Mouse (Mus musculus): Measurements from ENCODE around the gene Pithd1.

Pithd1 gene

DNA sequence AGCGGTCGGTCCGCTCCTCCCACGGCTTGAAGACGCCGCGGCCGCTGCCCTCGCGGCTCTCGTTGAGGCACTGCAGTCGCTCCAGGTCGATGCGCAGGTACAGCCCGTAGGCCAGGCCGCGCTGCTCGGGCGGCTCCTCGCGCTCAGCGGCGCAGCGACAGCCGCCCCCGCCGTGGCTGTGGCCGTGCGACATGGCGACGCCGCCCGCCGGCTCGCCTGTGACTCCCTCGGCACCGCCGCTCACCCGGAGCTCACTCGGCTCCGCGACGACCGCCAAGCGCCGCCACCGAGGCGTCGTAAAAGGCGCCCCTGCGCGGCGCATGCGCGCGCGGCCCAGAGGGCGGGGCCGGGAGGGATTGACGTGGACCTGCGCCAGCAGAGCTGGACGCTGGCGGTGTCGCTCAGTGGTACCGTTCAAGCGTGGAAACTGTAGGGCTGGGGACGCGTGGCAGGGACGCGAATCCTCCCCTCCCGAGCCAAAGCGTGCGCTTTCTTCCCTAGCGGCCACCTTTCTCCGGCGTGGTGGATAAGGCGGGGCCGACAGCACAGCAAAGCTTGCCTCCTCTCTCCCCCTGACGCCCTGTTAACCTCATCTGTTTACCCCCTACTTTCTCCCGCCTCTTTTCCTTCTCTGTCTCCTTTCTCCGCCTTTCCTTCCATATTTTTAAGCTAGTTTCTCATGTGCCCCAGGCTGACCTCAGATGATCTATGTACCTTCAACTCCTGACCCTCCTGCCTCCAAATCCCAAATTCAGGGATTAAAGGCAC, at the start of gene Pithd1:
TSS of gene Pithd1 (minus strand) at position 322 of the 768 bp plus-strand sequence.
- Histone ChIP-seq H3K27me3 (ENCODE audit: control insufficient read depth, insufficient read depth, low read length, poor library complexity, severe bottlenecking) (no peaks in the 10 kb centered on the region), H3K36me3 (ENCODE audit: control insufficient read depth, insufficient read depth, low read length, poor library complexity, severe bottlenecking) (peaks cover 7% of the 10 kb centered on the region; the same call in 1 of the 2 replicates)
- DNase-seq (ENCODE audit: low read depth, low spot score), result peak; percentile 97

DNA sequence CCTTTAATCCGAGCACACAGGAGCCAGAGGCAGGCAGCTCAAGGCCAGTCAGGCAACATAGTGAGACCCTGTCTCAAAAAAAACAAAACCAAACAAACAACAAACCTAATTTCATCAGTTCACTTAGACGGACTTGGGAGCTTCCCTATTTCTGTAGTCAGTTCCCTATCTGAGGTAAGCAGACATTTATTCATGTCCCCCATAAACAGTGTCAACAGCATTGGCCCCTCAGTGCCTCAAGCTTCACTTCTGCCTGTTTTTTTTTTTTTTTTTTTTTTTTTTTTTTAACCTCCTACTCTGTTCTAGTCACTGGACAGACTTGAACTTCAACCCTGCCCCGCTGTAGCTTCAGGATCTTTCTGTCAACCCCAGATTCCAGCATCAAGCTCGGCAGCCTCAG, 48.0 kb upstream of the Pithd1 start:
- no peak for DNase-seq (ENCODE audit: low read depth, low spot score)
- H3K27me3 ChIP-seq (ENCODE audit: control insufficient read depth, insufficient read depth, low read length, poor library complexity, severe bottlenecking), result no peaks in the 10 kb centered on the region
- no peaks in the 10 kb centered on the region for H3K36me3 ChIP-seq (ENCODE audit: control insufficient read depth, insufficient read depth, low read length, poor library complexity, severe bottlenecking)

DNA sequence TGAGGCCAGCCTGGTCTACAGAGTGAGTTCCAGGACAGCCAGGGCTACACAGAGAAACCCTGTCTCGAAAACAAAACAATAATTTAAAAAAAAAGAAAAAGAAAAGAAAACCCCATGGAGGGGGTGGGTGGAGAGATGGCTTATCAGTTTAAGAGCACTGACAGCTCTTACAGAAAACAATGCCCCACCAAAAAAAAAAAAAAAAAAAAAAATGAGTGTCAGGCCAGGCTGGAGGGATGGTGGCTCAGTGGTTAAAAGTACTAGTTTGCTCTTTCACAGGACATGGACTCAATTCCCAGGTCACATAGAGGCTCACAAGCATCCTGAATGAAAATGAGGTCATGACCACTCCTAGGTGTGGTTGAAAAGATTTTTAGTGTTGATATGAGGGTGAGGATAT, 46.2 kb upstream of the Pithd1 start:
- DNase-seq (ENCODE audit: low read depth, low spot score), result no peak
- H3K36me3 ChIP-seq (ENCODE audit: control insufficient read depth, insufficient read depth, low read length, poor library complexity, severe bottlenecking), result no peaks in the 10 kb centered on the region
- no peaks in the 10 kb centered on the region for H3K27me3 ChIP-seq (ENCODE audit: control insufficient read depth, insufficient read depth, low read length, poor library complexity, severe bottlenecking)

DNA sequence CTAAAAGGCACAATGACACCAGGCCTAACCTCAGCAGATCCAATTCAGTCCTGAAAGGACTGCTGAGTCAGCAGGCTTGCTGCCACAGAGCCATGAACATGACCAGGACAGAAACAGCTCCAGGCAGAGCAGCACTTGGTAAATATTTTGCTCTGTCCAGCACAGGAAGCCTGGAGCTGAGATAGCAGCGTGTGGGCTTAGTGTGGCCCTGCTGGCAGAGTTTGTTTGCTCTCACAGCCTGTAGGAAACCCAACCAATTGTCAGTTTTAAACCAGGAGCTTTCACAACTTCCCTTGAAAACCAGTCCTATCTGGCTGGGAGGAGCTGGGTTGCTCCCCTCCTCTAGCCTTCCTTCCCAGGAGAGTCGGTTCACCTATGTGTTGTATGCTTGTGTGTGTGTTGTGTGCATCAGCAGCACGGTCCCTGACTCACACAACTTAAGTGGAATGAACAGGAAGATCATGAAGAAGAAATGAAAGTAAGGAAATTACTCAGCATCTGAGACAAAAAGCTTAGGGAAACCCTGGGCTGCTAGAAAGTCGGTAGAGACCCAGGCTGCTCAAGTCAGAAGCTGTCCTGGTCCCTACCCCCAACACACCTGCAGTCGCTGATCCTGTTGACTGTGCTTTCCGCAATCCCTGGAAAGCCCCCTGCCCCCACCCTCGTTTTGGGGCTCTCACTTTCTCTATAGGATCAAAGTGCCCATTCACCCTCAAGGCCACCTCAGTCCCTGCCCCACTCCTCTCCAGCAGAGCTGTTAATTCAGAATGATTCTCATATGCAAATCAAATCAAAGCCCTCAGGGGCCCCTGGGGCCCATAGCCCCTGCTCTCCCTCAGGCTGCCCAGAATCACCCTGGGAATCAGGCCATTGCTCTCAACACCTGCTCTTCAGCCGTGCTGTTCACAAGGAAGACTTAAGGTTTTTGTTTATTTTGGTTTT, 44.2 kb upstream of the Pithd1 start:
- Histone ChIP-seq H3K27me3 (ENCODE audit: control insufficient read depth, insufficient read depth, low read length, poor library complexity, severe bottlenecking) (no peaks in the 10 kb centered on the region), H3K36me3 (ENCODE audit: control insufficient read depth, insufficient read depth, low read length, poor library complexity, severe bottlenecking) (no peaks in the 10 kb centered on the region)
- DNase-seq (ENCODE audit: low read depth, low spot score), result peak; percentile 35

- Histone ChIP-seq H3K36me3 (ENCODE audit: control insufficient read depth, insufficient read depth, low read length, poor library complexity, severe bottlenecking) (no peaks in the 10 kb centered on the region), H3K27me3 (ENCODE audit: control insufficient read depth, insufficient read depth, low read length, poor library complexity, severe bottlenecking) (no peaks in the 10 kb centered on the region)
- DNase-seq (ENCODE audit: low read depth, low spot score), result no peak
Measured at GRCm38 (mm10) chr4:136028689-136029088, 41.6 kb upstream of the Pithd1 start.

DNA sequence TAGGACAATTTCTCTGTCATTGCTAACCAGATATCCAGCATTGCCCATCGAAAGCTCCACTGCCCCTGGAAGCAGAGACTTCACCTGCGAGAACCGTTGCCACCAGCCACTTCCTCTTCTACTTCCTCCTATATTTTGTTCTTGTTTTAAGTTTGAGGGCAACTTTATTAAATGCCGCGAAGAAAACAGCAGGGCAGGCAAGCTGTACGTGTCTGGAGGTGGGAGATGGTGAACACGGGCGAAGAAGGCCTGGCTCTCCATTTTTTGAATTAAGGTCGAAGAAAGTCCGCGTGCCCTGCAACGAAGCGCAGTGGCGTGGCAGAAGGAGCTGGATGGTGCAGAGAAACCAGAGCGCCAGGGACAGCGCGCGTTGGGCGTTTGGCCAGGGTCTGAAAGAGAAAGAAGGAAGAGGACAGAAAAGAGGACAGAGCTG, 41.1 kb upstream of the Pithd1 start:
- H3K36me3 ChIP-seq (ENCODE audit: control insufficient read depth, insufficient read depth, low read length, poor library complexity, severe bottlenecking), result no peaks in the 10 kb centered on the region
- DNase-seq (ENCODE audit: low read depth, low spot score), result peak; percentile 66

GRCm38 (mm10) chr4:136027416-136028131, 40.5 kb upstream of the Pithd1 start:
- peak; percentile 72 for DNase-seq (ENCODE audit: low read depth, low spot score)
- Histone ChIP-seq H3K27me3 (ENCODE audit: control insufficient read depth, insufficient read depth, low read length, poor library complexity, severe bottlenecking) (no peaks in the 10 kb centered on the region), H3K36me3 (ENCODE audit: control insufficient read depth, insufficient read depth, low read length, poor library complexity, severe bottlenecking) (no peaks in the 10 kb centered on the region)

More for the DNA sequence above, 41.1 kb upstream of the Pithd1 start:
- no peaks in the 10 kb centered on the region for H3K27me3 ChIP-seq (ENCODE audit: control insufficient read depth, insufficient read depth, low read length, poor library complexity, severe bottlenecking)

- Histone ChIP-seq H3K36me3 (ENCODE audit: control insufficient read depth, insufficient read depth, low read length, poor library complexity, severe bottlenecking) (no peaks in the 10 kb centered on the region), H3K27me3 (ENCODE audit: control insufficient read depth, insufficient read depth, low read length, poor library complexity, severe bottlenecking) (no peaks in the 10 kb centered on the region)
- DNase-seq (ENCODE audit: low read depth, low spot score), result no peak
Measured at GRCm38 (mm10) chr4:136025350-136025749, 38.3 kb upstream of the Pithd1 start.

DNA sequence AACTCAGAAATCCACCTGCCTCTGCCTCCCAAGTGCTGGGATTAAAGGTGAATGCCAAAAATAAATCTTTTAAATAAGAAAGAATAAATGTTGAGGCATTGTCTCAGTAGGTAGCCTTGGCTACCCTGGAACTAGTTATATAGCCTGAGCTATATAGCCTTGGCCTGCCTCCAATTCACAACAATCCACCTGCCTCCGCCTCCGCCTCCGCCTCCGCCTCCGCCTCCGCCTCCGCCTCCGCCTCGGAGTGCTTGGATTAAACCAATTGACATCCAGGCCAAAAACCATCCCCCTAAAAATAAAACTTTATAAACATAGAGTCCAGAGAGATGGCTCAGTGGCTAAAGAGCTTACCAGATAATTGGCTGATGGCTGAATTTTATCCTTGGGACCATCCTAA, 35.9 kb upstream of the Pithd1 start:
- no peak for DNase-seq (ENCODE audit: low read depth, low spot score)
- H3K36me3 ChIP-seq (ENCODE audit: control insufficient read depth, insufficient read depth, low read length, poor library complexity, severe bottlenecking), result no peaks in the 10 kb centered on the region
- H3K27me3 ChIP-seq (ENCODE audit: control insufficient read depth, insufficient read depth, low read length, poor library complexity, severe bottlenecking), result no peaks in the 10 kb centered on the region

DNA sequence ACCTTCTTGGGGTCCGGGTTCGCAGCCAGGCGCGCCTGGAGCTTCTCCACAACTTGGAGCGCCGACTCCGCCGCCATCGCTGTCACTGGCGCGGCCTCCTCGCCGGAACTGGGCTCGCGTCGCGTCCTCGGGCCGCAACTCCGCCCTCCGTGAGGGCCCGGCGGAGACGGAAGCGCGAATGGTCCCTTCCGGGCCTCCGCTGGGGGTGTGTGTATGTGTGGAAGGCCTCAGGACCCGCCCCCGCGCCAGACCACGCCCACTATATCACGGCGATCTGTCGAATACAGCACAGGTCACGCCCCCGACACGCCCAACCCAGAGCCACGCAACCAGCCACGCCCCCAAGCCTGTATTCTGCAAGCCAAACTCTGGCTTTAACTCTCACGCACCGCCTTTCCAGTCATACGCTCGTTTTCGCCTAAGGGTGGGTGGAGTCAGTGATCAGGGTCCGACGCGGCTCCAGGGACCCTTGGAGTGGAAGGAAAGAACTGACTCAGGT, 34.5 kb upstream of the Pithd1 start, which contains the start of gene Eloa:
TSS of gene Eloa (minus strand) at position 215 of the 499 bp plus-strand sequence.
- DNase-seq (ENCODE audit: low read depth, low spot score), result peak; percentile 100
- Histone ChIP-seq H3K27me3 (ENCODE audit: control insufficient read depth, insufficient read depth, low read length, poor library complexity, severe bottlenecking) (no peaks in the 10 kb centered on the region), H3K36me3 (ENCODE audit: control insufficient read depth, insufficient read depth, low read length, poor library complexity, severe bottlenecking) (no peaks in the 10 kb centered on the region)

GRCm38 (mm10) chr4:136020743-136021548, 33.9 kb upstream of the Pithd1 start:
- H3K27me3 ChIP-seq (ENCODE audit: control insufficient read depth, insufficient read depth, low read length, poor library complexity, severe bottlenecking), result no peaks in the 10 kb centered on the region
- H3K36me3 ChIP-seq (ENCODE audit: control insufficient read depth, insufficient read depth, low read length, poor library complexity, severe bottlenecking), result no peaks in the 10 kb centered on the region
- DNase-seq (ENCODE audit: low read depth, low spot score), result peak; percentile 29

GRCm38 (mm10) chr4:136016059-136016602, 29.1 kb upstream of the Pithd1 start:
- Histone ChIP-seq H3K27me3 (ENCODE audit: control insufficient read depth, insufficient read depth, low read length, poor library complexity, severe bottlenecking) (no peaks in the 10 kb centered on the region), H3K36me3 (ENCODE audit: control insufficient read depth, insufficient read depth, low read length, poor library complexity, severe bottlenecking) (peaks cover 11% of the 10 kb centered on the region; the same call in 1 of the 2 replicates)
- DNase-seq (ENCODE audit: low read depth, low spot score), result no peak

GRCm38 (mm10) chr4:136010586-136010985, 23.5 kb upstream of the Pithd1 start:
- Histone ChIP-seq H3K36me3 (ENCODE audit: control insufficient read depth, insufficient read depth, low read length, poor library complexity, severe bottlenecking) (peaks cover 41% of the 10 kb centered on the region), H3K27me3 (ENCODE audit: control insufficient read depth, insufficient read depth, low read length, poor library complexity, severe bottlenecking) (no peaks in the 10 kb centered on the region)
- DNase-seq (ENCODE audit: low read depth, low spot score), result no peak

Measured in splenic B cell, adult 2 months (primary cell).